Mouse (Mus musculus): ENCODE results near the gene Traf1.

GRCm38 (mm10) chr2:34962211-34962610, 639 bp upstream of the Traf1 start:
- TF ChIP-seq CTCF (IDR thresholded peaks at IDR 0.05; ENCODE audit: extremely low read depth, insufficient read depth, low read length) = no peak
- TF ChIP-seq POLR2A (IDR thresholded peaks at IDR 0.05; ENCODE audit: extremely low read depth, insufficient read depth, low read length) = no peak

Measured in cortical plate, adult 2 months (tissue).